Mouse (Mus musculus): ENCODE measurements around the gene Snd1. TPM values are rescaled to one million over a fixed set of nuclear protein-coding genes. Genes with fewer than 3 reads are reported as not detected.

The Snd1 gene
- polyA plus RNA-seq, 1 experiment: 138 TPM

GRCm38 (mm10) chr6:28640088-28640487, 165.1 kb downstream of the Snd1 start:
- no peak overlapping the region for H3K27ac ChIP-seq (ENCODE audit: insufficient read depth, low read length)
- peaks cover 4% of the 10 kb centered on the region for H3K4me1 ChIP-seq (ENCODE audit: control insufficient read depth, insufficient read depth, low read length)
- no peak for TF ChIP-seq POLR2A (IDR thresholded peaks at IDR 0.05; ENCODE audit: low read depth, low read length)
- TF ChIP-seq CTCF (IDR thresholded peaks at IDR 0.05; ENCODE audit: borderline replicate concordance, insufficient read depth, low read length): no peak

GRCm38 (mm10) chr6:28642909-28643308, 168.0 kb downstream of the Snd1 start:
- Histone ChIP-seq H3K27ac (ENCODE audit: insufficient read depth, low read length) (no peak overlapping the region), H3K4me1 (ENCODE audit: control insufficient read depth, insufficient read depth, low read length) (peaks cover 4% of the 10 kb centered on the region; the same call in 1 of the 2 replicates), H3K4me3 (ENCODE audit: insufficient read depth, low read length) (no peak overlapping the region)
- TF ChIP-seq POLR2A (IDR thresholded peaks at IDR 0.05; ENCODE audit: low read depth, low read length): no peak
- TF ChIP-seq CTCF (IDR thresholded peaks at IDR 0.05; ENCODE audit: borderline replicate concordance, insufficient read depth, low read length): no peak

More at GRCm38 (mm10) chr6:28640088-28640487, 165.1 kb downstream of the Snd1 start:
- no peak overlapping the region for H3K4me3 ChIP-seq (ENCODE audit: insufficient read depth, low read length)

- H3K4me1 ChIP-seq (ENCODE audit: control insufficient read depth, insufficient read depth, low read length): peaks cover 4% of the 10 kb centered on the region; the same call in 1 of the 2 replicates
- no peak overlapping the region for H3K4me3 ChIP-seq (ENCODE audit: insufficient read depth, low read length)
- TF ChIP-seq POLR2A (IDR thresholded peaks at IDR 0.05; ENCODE audit: low read depth, low read length) (no peak), CTCF (IDR thresholded peaks at IDR 0.05; ENCODE audit: borderline replicate concordance, insufficient read depth, low read length) (no peak)
- H3K27ac ChIP-seq (ENCODE audit: insufficient read depth, low read length): no peak overlapping the region
Observed at GRCm38 (mm10) chr6:28645231-28645630, 170.3 kb downstream of the Snd1 start.

GRCm38 (mm10) chr6:28656511-28656910, 181.6 kb downstream of the Snd1 start:
- no peak overlapping the region for H3K4me3 ChIP-seq (ENCODE audit: insufficient read depth, low read length)
- no peaks in the 10 kb centered on the region for H3K4me1 ChIP-seq (ENCODE audit: control insufficient read depth, insufficient read depth, low read length)
- TF ChIP-seq POLR2A (IDR thresholded peaks at IDR 0.05; ENCODE audit: low read depth, low read length): no peak
- no peak for TF ChIP-seq CTCF (IDR thresholded peaks at IDR 0.05; ENCODE audit: borderline replicate concordance, insufficient read depth, low read length)
- H3K27ac ChIP-seq (ENCODE audit: insufficient read depth, low read length): no peak overlapping the region

- no peaks in the 10 kb centered on the region for H3K4me1 ChIP-seq (ENCODE audit: control insufficient read depth, insufficient read depth, low read length)
- no peak overlapping the region for H3K4me3 ChIP-seq (ENCODE audit: insufficient read depth, low read length)
- no peak for TF ChIP-seq POLR2A (IDR thresholded peaks at IDR 0.05; ENCODE audit: low read depth, low read length)
- no peak for TF ChIP-seq CTCF (IDR thresholded peaks at IDR 0.05; ENCODE audit: borderline replicate concordance, insufficient read depth, low read length)
- no peak overlapping the region for H3K27ac ChIP-seq (ENCODE audit: insufficient read depth, low read length)
Observed at GRCm38 (mm10) chr6:28663004-28663403, 188.1 kb downstream of the Snd1 start.

GRCm38 (mm10) chr6:28663670-28664069, 188.7 kb downstream of the Snd1 start:
- TF ChIP-seq POLR2A (IDR thresholded peaks at IDR 0.05; ENCODE audit: low read depth, low read length) (no peak), CTCF (IDR thresholded peaks at IDR 0.05; ENCODE audit: borderline replicate concordance, insufficient read depth, low read length) (no peak)
- H3K27ac ChIP-seq (ENCODE audit: insufficient read depth, low read length): no peak overlapping the region
- H3K4me1 ChIP-seq (ENCODE audit: control insufficient read depth, insufficient read depth, low read length): no peaks in the 10 kb centered on the region
- H3K4me3 ChIP-seq (ENCODE audit: insufficient read depth, low read length): no peak overlapping the region

GRCm38 (mm10) chr6:28664716-28665115, 189.8 kb downstream of the Snd1 start:
- Histone ChIP-seq H3K4me3 (ENCODE audit: insufficient read depth, low read length) (no peak overlapping the region), H3K27ac (ENCODE audit: insufficient read depth, low read length) (no peak overlapping the region), H3K4me1 (ENCODE audit: control insufficient read depth, insufficient read depth, low read length) (no peaks in the 10 kb centered on the region)
- TF ChIP-seq POLR2A (IDR thresholded peaks at IDR 0.05; ENCODE audit: low read depth, low read length) (no peak), CTCF (IDR thresholded peaks at IDR 0.05; ENCODE audit: borderline replicate concordance, insufficient read depth, low read length) (no peak)

- Histone ChIP-seq H3K4me3 (ENCODE audit: insufficient read depth, low read length) (no peak overlapping the region), H3K4me1 (ENCODE audit: control insufficient read depth, insufficient read depth, low read length) (no peaks in the 10 kb centered on the region), H3K27ac (ENCODE audit: insufficient read depth, low read length) (no peak overlapping the region)
- TF ChIP-seq POLR2A (IDR thresholded peaks at IDR 0.05; ENCODE audit: low read depth, low read length) (no peak), CTCF (IDR thresholded peaks at IDR 0.05; ENCODE audit: borderline replicate concordance, insufficient read depth, low read length) (no peak)
Observed at GRCm38 (mm10) chr6:28667586-28667985, 192.6 kb downstream of the Snd1 start.

- Histone ChIP-seq H3K4me1 (ENCODE audit: control insufficient read depth, insufficient read depth, low read length) (no peaks in the 10 kb centered on the region), H3K4me3 (ENCODE audit: insufficient read depth, low read length) (no peak overlapping the region), H3K27ac (ENCODE audit: insufficient read depth, low read length) (no peak overlapping the region)
- TF ChIP-seq CTCF (IDR thresholded peaks at IDR 0.05; ENCODE audit: borderline replicate concordance, insufficient read depth, low read length): no peak
- TF ChIP-seq POLR2A (IDR thresholded peaks at IDR 0.05; ENCODE audit: low read depth, low read length): no peak
Observed at GRCm38 (mm10) chr6:28669251-28669650, 194.3 kb downstream of the Snd1 start.

- no peaks in the 10 kb centered on the region for H3K4me1 ChIP-seq (ENCODE audit: control insufficient read depth, insufficient read depth, low read length)
- TF ChIP-seq CTCF (IDR thresholded peaks at IDR 0.05; ENCODE audit: borderline replicate concordance, insufficient read depth, low read length): no peak
- TF ChIP-seq POLR2A (IDR thresholded peaks at IDR 0.05; ENCODE audit: low read depth, low read length): no peak
- H3K4me3 ChIP-seq (ENCODE audit: insufficient read depth, low read length): no peak overlapping the region
- no peak overlapping the region for H3K27ac ChIP-seq (ENCODE audit: insufficient read depth, low read length)
Observed at GRCm38 (mm10) chr6:28672388-28672787, 197.4 kb downstream of the Snd1 start.

- Histone ChIP-seq H3K27ac (ENCODE audit: insufficient read depth, low read length) (no peak overlapping the region), H3K4me1 (ENCODE audit: control insufficient read depth, insufficient read depth, low read length) (no peaks in the 10 kb centered on the region), H3K4me3 (ENCODE audit: insufficient read depth, low read length) (no peak overlapping the region)
- TF ChIP-seq POLR2A (IDR thresholded peaks at IDR 0.05; ENCODE audit: low read depth, low read length): no peak
- no peak for TF ChIP-seq CTCF (IDR thresholded peaks at IDR 0.05; ENCODE audit: borderline replicate concordance, insufficient read depth, low read length)
Observed at GRCm38 (mm10) chr6:28674686-28675085, 199.7 kb downstream of the Snd1 start.

Measured in embryonic fibroblast, embryonic 13.5 days (primary cell).